Mouse (Mus musculus) E14TG2a.4 (cell line): ENCODE data around the gene Sdhaf1.

Source experiments
- CTCF ChIP-seq: conservative IDR thresholded peaks from 2 replicates; pipeline ENCODE4 v1.5.1; 2014; ENCODE audit warnings: low read length
- NANOG ChIP-seq: IDR thresholded peaks from 2 replicates; pipeline ENCODE4 v1.6.1; 2014; ENCODE audit warnings: borderline replicate concordance, low read length, mixed read lengths
- POU5F1 ChIP-seq: IDR thresholded peaks from 2 replicates; pipeline ENCODE4 v1.6.1; 2014; ENCODE audit warnings: low read length, borderline replicate concordance

- TF ChIP-seq CTCF (no peak), POU5F1 (no peak), NANOG (no peak)
Observed at GRCm38 (mm10) chr7:30308076-30309005, 15.4 kb downstream of the Sdhaf1 start, which contains the start of gene Alkbh6.
